Mouse (Mus musculus): ENCODE data around the gene Arhgef7. TPM values are rescaled to one million over a fixed set of nuclear protein-coding genes. Genes with fewer than 3 reads are reported as not detected.

Gene Arhgef7
- total RNA-seq (2022), result 10 to 100 TPM; 40.3 to 56.7 (median 46.7) TPM

- no peak for DNase-seq
Observed at GRCm38 (mm10) chr8:11727651-11728481, at the start of gene Arhgef7. Arhgef7 (plus strand) TSS chr8:11727721.

DNA sequence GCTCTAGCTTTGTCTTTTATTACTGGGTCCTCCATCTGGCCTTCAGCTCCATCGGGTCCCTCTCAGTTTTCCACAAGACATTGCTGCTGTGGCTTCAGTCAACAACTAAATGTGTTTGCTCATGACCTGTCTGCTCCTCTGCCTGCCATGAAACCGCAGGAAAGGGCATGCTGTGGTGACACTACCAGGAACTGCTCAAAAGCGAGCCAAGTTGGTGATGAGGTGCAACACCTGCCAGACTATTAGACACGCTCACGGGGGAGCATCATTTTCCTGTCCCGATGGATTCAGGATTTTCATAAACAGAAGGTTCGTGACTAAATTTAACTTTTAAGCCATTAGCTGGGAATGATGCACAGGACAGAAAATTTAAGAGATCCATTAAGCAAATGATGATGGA lies 43.0 kb upstream of the Arhgef7 start:
- no peak for DNase-seq

GRCm38 (mm10) chr8:11687251-11687650 lies 40.3 kb upstream of the Arhgef7 start:
- DNase-seq, result no peak

- no peak for DNase-seq
Observed at GRCm38 (mm10) chr8:11689945-11690344, 37.6 kb upstream of the Arhgef7 start.

- no peak for DNase-seq
Observed at GRCm38 (mm10) chr8:11691284-11691683, 36.2 kb upstream of the Arhgef7 start.

DNA sequence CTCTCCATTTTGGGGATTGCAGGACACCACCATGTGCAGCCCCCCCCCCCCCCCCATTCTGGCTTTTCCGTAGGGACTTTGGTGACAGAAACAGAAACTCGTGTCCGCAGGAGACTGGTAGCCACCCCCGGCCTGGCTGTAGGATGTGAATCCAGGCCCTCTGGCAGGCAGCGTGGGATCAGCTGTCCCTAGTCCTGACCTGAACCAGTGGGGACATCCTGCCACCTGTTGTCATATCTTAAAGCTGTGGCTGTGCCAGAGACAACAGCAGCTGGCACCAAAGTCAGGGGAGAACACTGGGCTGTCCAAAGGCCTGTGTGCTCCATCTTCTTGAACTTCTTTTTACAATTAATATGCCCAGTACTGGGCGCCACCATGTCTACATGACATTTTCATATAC lies 35.8 kb upstream of the Arhgef7 start:
- no peak for DNase-seq

- DNase-seq, result no peak
Observed at GRCm38 (mm10) chr8:11692455-11692854, 35.1 kb upstream of the Arhgef7 start.

- no peak for DNase-seq
Observed at GRCm38 (mm10) chr8:11693972-11694371, 33.5 kb upstream of the Arhgef7 start.

- DNase-seq, result no peak
Observed at GRCm38 (mm10) chr8:11696176-11696575, 31.3 kb upstream of the Arhgef7 start.

- no peak for DNase-seq
Observed at GRCm38 (mm10) chr8:11697467-11697866, 30.1 kb upstream of the Arhgef7 start.

- no peak for DNase-seq
Observed at GRCm38 (mm10) chr8:11699442-11700001, 28.0 kb upstream of the Arhgef7 start.

DNA sequence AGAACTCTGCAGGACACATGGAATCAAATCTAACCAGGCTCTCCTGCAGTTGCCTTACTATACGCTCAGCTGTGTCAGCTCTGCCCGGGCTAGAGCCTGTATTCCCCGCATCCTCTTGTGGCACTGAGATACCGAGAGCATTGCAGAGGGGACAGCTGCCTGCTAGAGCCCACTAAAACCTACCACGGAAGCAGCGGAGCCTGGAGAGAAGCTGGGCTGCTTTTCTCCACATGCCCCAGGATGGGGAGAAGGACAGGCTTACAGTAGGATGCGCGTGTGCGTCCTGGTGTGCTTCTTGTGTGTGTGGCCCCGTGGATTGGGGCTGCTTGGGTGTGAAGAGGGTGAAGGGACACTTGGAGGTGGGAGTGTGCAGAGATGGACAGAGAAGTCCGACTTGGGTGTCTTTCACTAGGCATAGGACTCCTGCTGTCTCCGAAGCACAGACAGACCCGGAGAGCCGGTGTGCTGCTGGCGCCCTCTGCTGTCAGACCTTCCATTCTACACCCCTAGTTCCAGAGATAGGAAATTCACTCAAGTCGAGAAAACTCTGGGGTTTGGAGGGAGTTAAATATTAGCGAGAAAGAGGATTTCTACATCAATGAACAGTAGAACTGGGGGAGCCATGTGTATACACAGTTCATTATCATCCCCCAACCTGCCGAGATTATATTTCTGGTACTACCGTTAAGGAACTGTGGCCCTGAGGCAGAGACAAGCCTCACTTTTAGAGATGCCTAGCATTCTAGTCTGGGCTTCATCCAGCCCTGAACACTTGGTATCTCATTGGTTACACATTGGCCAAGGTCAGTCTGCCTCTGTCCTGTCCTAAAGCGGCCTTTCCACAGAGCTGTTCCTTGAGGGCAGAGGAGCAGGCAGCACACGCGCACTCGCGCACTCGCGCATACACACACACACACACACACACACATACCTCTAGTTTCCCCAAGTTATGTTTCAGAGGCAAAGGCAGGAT lies 27.2 kb upstream of the Arhgef7 start:
- peak; percentile 54 for DNase-seq

GRCm38 (mm10) chr8:11701033-11701362 lies 26.5 kb upstream of the Arhgef7 start, which contains the start of gene 1700016D06Rik:
1700016D06Rik (minus strand) TSS chr8:11701063.
- no peak for DNase-seq

GRCm38 (mm10) chr8:11701428-11701827 lies 26.1 kb upstream of the Arhgef7 start:
- DNase-seq, result no peak

- no peak for DNase-seq
Observed at GRCm38 (mm10) chr8:11703789-11704188, 23.7 kb upstream of the Arhgef7 start.

DNA sequence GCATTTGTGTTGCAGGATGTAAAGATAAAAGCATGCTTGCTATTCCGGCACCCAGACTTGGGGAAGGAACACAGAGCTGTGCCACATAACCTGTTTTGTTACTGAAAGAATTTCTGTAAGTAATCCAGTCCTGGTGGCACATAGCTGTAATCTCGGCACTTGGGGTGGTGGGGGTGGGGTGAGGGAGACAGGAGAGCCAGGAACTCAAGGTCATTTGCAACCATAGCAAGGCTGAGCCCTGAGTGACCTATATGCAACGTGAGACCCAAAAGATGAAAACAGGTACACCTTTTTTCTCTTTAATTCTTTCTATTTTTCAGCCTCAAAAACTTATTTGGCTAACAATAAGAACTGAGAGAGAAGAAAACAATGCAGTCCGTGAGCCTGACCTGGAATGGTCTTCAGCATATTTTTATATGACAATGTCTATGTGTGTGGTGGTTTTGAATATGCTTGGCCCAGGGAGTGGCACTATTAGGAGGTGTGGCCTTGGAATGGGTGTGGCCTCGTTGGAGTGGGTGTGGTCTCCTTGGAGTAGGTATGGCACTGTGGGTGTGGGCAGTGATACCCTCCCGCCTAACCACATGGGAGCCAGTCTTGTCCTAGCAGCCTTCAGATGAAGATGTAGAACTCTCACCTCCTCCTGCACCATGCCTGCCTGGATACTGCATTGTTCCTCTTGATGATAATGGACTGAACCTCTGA lies 22.7 kb upstream of the Arhgef7 start:
- DNase-seq, result no peak

DNA sequence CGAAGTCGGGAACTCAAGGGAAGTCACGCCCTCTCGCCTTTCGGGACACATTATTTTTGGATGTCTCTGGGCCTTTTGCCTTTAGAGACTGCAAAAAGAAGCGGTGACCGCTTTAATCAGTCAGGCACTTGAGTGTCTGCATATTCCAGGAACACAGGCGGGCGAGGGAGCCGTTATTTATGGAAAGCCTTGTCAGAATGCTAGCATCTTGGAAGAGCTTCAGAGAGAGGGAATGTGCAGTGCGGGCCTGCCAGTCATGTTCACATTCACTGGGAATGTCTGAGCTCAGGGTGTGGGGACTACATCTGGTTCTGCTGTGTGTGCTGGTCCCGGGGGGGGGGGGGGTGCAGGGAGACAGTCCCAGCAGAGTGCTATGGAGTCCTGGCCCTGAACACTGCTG lies 21.7 kb upstream of the Arhgef7 start:
- no peak for DNase-seq

DNA sequence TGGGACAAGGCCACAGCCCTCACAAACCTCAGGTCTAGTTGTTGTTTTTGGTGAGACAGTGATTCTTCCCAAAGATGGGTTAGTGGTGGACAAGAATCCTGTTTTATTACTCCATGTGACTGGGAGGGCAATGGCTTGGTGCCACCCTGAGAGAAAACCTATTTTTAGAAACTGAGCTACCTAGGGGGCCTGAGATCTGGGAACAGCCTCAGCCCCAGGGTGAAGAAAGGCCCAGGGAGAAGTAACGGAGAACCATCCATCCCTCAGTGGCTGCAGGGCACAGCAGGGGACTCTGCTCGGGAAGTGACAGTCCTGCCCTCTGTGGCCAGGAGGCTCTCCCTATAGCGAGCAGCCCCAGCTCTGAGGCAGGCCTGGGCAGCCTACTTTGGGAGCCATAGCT lies 19.8 kb upstream of the Arhgef7 start:
- no peak for DNase-seq

DNA sequence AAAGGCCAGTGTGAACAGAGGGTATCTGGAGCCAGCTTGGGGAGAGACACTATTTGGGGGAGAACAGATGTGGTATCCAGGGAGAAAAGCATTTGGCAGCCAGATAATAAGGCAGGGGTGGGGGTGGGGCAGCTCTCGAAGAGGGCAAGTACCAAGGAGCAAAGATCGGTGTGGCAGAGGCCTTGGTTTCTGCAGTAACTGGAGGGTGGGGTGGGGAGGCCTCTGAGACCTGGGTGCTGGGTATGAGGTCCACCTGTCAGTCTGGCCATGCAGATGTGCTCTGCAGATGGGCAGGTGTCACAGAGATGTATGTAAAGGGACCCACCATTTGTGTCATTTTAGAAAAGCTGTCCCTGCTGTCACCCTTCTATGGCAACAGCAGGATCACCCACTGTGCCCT lies 18.7 kb upstream of the Arhgef7 start:
- DNase-seq, result no peak

DNA sequence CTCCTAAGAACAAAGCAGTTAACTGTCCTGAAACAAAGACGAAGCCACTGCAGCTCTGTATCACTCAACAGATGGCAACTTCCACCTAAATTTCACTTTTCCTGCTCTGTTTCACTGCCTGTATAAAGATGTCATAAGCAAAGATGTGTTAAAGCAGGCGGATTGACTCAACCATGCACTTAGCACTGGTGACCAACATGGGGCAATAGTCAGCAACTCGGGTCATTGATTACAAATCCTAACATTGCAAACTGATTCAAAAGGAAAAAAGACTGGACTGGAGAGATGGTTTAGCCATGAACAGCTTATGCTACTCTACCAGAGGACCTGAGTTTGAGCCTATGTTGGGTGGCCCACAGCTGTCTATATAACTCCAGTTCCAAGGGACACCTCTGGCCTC lies 18.0 kb upstream of the Arhgef7 start:
- no peak for DNase-seq

DNA sequence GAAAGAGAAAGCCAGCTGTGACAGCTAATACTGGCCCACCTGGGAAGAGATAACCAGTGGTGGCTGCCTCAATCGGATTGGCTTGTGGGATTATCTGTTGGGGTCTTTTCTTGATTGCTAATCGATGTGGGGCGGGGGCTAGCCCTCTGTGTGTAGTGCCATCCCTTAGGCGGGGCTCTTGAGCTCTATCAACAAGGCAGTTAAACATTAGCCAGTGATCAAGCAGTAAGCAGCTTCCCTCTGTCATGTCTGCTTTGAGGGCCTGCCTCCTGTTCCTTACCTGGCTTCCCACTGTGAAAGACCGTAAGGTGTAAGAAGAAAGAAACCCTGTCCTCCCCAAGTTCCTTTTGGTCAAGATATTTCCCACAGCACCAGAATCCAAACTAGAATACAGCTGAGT lies 17.1 kb upstream of the Arhgef7 start:
- no peak for DNase-seq

DNA sequence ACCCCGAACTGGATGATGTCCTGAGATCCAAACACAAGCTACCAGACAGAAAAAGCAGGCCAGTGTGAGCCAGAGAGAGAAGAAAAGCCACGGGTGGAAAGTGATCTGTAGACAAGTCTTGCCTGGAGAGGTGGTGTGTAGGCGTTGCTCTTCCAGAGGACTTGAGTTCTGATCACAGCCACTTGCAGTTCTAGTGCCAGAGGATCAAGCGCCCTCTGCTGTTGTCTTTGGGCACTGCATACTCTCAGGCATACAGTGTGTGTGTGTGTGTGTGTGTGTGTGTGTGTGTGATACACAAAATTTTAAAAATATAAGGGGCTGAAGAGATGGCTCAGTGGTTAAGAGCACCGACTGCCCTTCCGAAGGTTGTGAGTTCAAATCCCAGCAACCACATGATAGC lies 15.3 kb upstream of the Arhgef7 start:
- DNase-seq, result no peak
